Mouse (Mus musculus) testis, adult 2 months (tissue): Measurements from ENCODE around the gene 1700113H08Rik.

ENCODE experiments used
- CTCF ChIP-seq: fragments of 200-500 bp; IDR thresholded peaks from 2 replicates; pipeline ENCODE4 v1.5.1; 2012; ENCODE audit warnings: low read depth, mild to moderate bottlenecking, inconsistent platforms, low read length, moderate library complexity; ENCODE audit not compliant: control insufficient read depth, insufficient read depth, insufficient replicate concordance
- POLR2A ChIP-seq: fragments of 200-500 bp; IDR thresholded peaks from 2 replicates; pipeline ENCODE4 v1.6.1; 2012; ENCODE audit warnings: low read depth, mild to moderate bottlenecking, inconsistent platforms, low read length, moderate library complexity; ENCODE audit not compliant: control insufficient read depth

- TF ChIP-seq CTCF, result peak; percentile 18; the same call in 1 of the 2 replicates
- no peak for TF ChIP-seq POLR2A
These were observed 37.1 kb upstream of the 1700113H08Rik start for GRCm38 (mm10) chr10:87020711-87021110.
